Mouse (Mus musculus) hindbrain, embryonic 13.5 days (tissue): ENCODE results near the gene Ltbp2. TPM values are rescaled to one million over a fixed set of nuclear protein-coding genes. Genes with fewer than 3 reads are reported as not detected.

Source experiments
- ATAC-seq: fragments of 200-750 bp; cut with Nextera tagmentation; 2 replicates; pipeline ENCODE4 v1.8.0; 2017; ENCODE audit warnings: moderate TSS enrichment; ENCODE audit not compliant: low FRiP score
- H3K27ac ChIP-seq: fragments of 300-500 bp; sonication (generic); 2 replicates; pipeline ENCODE4 v1.5.1; 2015; ENCODE audit warnings: inconsistent platforms, mild to moderate bottlenecking, moderate library complexity
- H3K27me3 ChIP-seq: fragments of 300-500 bp; sonication (generic); 2 replicates; pipeline ENCODE4 v1.6.1; 2015; ENCODE audit warnings: mild to moderate bottlenecking, inconsistent platforms
- H3K36me3 ChIP-seq: fragments of 300-500 bp; sonication (generic); 2 replicates; pipeline ENCODE4 v1.6.1; 2015; ENCODE audit warnings: mild to moderate bottlenecking, inconsistent platforms
- H3K4me1 ChIP-seq: fragments of 300-500 bp; sonication (generic); replicated peaks from 2 replicates; pipeline ENCODE4 v1.6.1; 2015; ENCODE audit warnings: inconsistent platforms
- H3K4me2 ChIP-seq: fragments of 300-500 bp; sonication (generic); 2 replicates; pipeline ENCODE4 v1.6.1; 2015; ENCODE audit warnings: inconsistent platforms, mild to moderate bottlenecking, moderate library complexity
- H3K4me3 ChIP-seq: fragments of 300-500 bp; sonication (generic); 2 replicates; pipeline ENCODE4 v1.5.1; 2015; ENCODE audit warnings: mild to moderate bottlenecking, inconsistent platforms
- H3K9ac ChIP-seq: fragments of 300-500 bp; sonication (generic); 2 replicates; pipeline ENCODE4 v1.6.1; 2015; ENCODE audit warnings: mild to moderate bottlenecking, inconsistent platforms
- H3K9me3 ChIP-seq: fragments of 300-500 bp; sonication (generic); 2 replicates; pipeline ENCODE4 v1.6.1; 2016; ENCODE audit warnings: inconsistent platforms
- WGBS: fragments of 180-500 bp; shearing (Covaris S2); methylation state at CpG from one replicate; pipeline ENCODE4 v1.1.7; 2015; 5-methylcytosine and 5-hydroxymethylcytosine counted together
- polyA plus RNA-seq: library from polyadenylated mRNA; unstranded; fragments of >200 nt; fragmentation: Nextera tagmentation; extraction: Ambion mirVana; gene quantifications from 2 replicates; pipeline ENCODE4 v1.2.1, GENCODE M21; 2015

Ltbp2 gene
- polyA plus RNA-seq, 1 experiment from 2014 or later, result 0.31 TPM

DNA sequence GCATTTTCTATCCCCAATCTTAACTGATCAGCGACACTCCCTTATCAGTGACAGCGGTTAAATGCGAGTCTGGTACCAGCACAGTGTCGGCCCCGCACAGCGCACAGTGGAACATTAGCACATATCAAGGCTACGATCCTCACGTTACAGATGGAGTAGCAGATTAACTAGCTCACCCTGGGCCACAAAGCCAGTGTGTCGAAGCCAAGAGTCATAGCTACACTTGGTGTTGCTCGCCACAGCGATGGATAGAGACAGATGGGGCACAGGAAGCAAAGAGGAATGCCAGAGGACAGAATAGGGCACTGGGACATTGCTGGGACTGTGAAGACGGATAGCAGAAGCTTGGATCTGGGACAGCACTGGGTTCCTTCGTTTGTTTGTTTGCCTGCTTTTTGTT, 69.0 kb downstream of the Ltbp2 start:
- ATAC-seq, result no peak
- H3K9me3 ChIP-seq, result no peaks in the 10 kb centered on the region
- 84% methylated on average over 13 of the region's 13 CpGs for WGBS

DNA sequence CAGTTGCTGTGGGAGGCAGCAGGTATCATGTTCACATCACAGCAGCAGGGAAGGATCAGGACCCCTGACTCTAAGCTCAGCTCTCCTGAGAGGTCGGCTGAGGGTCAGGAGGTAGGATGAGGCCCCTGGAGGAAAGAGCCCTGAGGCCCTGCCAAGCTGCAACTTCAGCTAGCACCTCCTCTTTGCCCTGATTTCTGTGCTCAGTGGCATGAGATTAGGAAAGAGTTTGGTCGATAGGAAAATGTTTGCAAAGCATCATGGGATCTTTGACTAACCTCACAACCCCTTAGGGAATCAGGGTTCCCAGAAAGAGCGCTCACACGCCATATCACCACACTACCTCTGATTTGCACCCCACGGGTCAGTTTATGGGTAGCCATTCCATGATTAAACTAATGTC, 69.6 kb downstream of the Ltbp2 start:
- Histone ChIP-seq H3K4me1 (0 out of 2 replicates have a peak, but pooled peaks cover 2% of the 10 kb centered on the region), H3K9me3 (no peaks in the 10 kb centered on the region), H3K4me3 (no peak overlapping the region), H3K36me3 (no peaks in the 10 kb centered on the region), H3K27ac (no peak overlapping the region), H3K9ac (no peak overlapping the region), H3K4me2 (no peak overlapping the region), H3K27me3 (0 out of 2 replicates have a peak, but pooled peaks cover 3% of the 10 kb centered on the region)
- ATAC-seq, result no peak
- 69% methylated on average over 5 of the region's 5 CpGs for WGBS

More for the DNA sequence above, 69.0 kb downstream of the Ltbp2 start:
- Histone ChIP-seq H3K27me3 (0 out of 2 replicates have a peak, but pooled peaks cover 3% of the 10 kb centered on the region), H3K4me1 (0 out of 2 replicates have a peak, but pooled peaks cover 2% of the 10 kb centered on the region), H3K27ac (no peak overlapping the region), H3K36me3 (no peaks in the 10 kb centered on the region), H3K4me2 (no peak overlapping the region), H3K4me3 (no peak overlapping the region), H3K9ac (no peak overlapping the region)

DNA sequence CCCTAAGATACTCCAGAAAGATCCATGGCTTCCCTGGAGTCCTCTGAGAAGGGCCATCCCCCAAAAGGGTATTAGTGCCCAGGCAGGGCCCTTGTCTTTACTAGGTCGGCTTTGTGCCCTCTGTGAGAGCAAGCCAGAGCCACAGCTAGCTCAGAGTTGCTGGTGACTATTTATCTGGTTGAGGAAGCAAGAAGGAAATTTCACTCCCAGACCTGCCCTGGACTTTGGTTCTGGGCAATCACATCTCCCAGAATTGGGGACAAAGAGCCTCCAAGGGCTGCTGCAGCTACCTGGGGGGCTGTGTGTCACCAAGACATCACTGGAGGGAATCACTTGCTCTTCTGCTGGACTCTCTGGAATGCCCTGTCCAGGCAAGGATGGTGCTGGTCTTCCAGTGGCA, 70.3 kb downstream of the Ltbp2 start:
- H3K4me3 ChIP-seq, result no peak overlapping the region
- ATAC-seq, result no peak
- no peaks in the 10 kb centered on the region for H3K36me3 ChIP-seq
- no peaks in the 10 kb centered on the region for H3K9me3 ChIP-seq
- 86% methylated on average over 1 of the region's 1 CpGs for WGBS
- 0 out of 2 replicates have a peak, but pooled peaks cover 2% of the 10 kb centered on the region for H3K4me1 ChIP-seq
- no peak overlapping the region for H3K4me2 ChIP-seq
- H3K27ac ChIP-seq, result no peak overlapping the region
- H3K27me3 ChIP-seq, result 0 out of 2 replicates have a peak, but pooled peaks cover 3% of the 10 kb centered on the region
- H3K9ac ChIP-seq, result no peak overlapping the region

DNA sequence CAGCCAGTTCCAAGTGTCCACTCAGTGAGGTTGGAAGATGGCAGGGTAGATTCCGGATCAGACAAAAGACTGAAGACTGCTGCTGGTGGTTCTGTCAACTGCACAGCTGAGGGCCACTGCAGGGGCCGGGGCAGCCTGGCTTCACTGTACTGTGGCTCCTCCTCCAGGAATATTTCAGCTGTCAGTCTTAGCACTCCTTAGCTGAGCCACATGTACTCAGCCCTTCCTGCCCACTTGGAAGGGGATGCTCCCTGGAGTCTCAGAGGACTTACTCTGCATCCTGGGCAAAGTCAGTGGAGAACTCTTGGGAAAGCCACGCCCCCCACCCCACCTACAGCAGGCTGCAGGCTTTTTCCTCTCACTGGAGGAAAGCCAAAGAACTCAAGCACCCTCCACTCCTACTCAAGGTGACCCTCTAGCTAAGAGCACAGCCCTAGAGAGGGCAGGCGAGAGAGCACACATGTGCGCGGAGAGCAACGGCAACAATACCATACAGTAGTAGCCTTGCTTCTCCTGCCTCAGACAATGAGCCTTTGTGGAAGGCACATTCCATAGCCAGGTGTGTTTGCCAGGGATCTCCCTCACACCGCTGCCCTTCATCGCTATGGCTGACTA, 71.0 kb downstream of the Ltbp2 start:
- no peak overlapping the region for H3K9ac ChIP-seq
- no peak overlapping the region for H3K4me2 ChIP-seq
- no peak overlapping the region for H3K4me3 ChIP-seq
- 0 out of 2 replicates have a peak, but pooled peaks cover 3% of the 10 kb centered on the region for H3K27me3 ChIP-seq
- WGBS, result 83% methylated on average over 9 of the region's 9 CpGs
- H3K27ac ChIP-seq, result no peak overlapping the region
- H3K9me3 ChIP-seq, result no peaks in the 10 kb centered on the region
- H3K4me1 ChIP-seq, result 0 out of 2 replicates have a peak, but pooled peaks cover 2% of the 10 kb centered on the region
- ATAC-seq, result no peak
- no peaks in the 10 kb centered on the region for H3K36me3 ChIP-seq

DNA sequence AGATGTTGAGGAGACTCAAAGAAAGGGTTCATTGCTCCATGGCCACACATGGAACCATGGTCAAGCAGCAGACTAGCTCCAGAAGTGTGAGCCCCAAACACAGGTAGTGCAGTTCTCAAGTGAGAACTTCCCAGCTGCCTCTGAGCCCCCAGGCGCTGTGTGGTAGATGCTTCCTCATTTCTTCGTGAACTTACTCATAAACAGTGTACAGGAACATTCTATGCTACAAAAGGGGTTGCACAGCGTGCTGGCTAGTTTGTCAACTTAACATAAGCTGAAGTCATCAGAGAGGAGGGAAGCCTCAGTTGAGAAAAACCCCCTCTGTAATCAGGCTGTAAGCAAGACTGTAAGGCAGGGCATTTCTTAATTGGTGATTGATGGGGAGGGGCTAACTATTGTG, 73.7 kb downstream of the Ltbp2 start:
- ATAC-seq, result no peak
- Histone ChIP-seq H3K9ac (no peak overlapping the region), H3K36me3 (no peaks in the 10 kb centered on the region), H3K4me1 (0 out of 2 replicates have a peak, but pooled peaks cover 2% of the 10 kb centered on the region), H3K27ac (no peak overlapping the region), H3K4me2 (no peak overlapping the region), H3K27me3 (0 out of 2 replicates have a peak, but pooled peaks cover 3% of the 10 kb centered on the region), H3K9me3 (no peaks in the 10 kb centered on the region), H3K4me3 (no peak overlapping the region)
- WGBS, result 92% methylated on average over 3 of the region's 3 CpGs

DNA sequence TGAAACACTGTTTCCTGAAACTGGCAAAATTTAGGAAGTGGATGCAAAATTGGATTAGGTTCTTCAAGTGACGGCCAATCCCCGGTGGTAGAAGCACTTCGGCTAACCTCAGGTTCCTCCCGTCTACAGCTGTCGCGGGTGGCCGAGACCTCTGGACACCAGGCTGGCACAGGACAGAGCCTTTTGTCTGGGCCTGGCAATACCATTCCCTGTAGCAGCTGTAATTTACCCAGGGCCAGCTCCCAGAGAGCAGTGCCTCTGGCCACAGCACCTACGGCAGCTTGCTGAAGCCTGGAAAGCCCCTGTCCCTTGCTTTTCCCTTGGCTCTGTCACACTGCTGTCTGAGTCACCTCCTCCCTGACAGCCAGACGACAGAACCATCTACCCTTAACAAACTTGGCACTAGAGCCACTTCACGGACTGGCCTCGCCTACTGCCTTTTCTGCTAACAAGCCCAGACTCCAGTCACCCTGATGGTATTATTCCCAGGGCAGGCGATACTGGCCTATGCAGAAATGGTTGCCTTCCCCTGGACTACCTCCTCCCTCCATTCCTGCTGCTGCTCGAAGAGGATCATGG, 74.7 kb downstream of the Ltbp2 start:
- WGBS, result 88% methylated on average over 13 of the region's 13 CpGs

DNA sequence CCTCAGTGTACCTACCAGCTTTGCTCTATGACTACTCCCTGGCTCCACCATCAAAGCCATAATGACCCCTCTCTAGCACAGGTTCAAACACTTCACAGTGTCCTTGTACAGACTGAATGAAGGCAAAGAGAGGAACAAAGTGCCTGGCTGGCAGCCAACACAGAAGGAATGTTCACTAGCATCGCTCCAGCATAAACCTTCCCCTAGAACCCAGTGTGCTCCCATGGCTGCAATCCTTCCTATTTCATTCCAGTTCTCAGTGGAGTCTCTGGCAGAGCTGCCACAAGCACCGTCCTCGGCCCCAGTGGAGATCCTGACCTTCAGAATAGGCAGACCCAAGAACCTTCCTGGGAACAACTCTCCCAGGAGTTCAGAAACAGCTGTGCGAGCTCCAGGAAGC, 75.9 kb downstream of the Ltbp2 start:
- Histone ChIP-seq H3K9ac (no peak overlapping the region), H3K27ac (no peak overlapping the region), H3K9me3 (no peaks in the 10 kb centered on the region), H3K27me3 (0 out of 2 replicates have a peak, but pooled peaks cover 3% of the 10 kb centered on the region), H3K4me1 (no peaks in the 10 kb centered on the region), H3K4me3 (no peak overlapping the region), H3K36me3 (no peaks in the 10 kb centered on the region), H3K4me2 (no peak overlapping the region)
- 79% methylated on average over 4 of the region's 4 CpGs for WGBS
- ATAC-seq, result no peak

More for the DNA sequence above, 74.7 kb downstream of the Ltbp2 start:
- Histone ChIP-seq H3K27ac (no peak overlapping the region), H3K4me3 (no peak overlapping the region), H3K9ac (no peak overlapping the region), H3K4me2 (no peak overlapping the region), H3K9me3 (no peaks in the 10 kb centered on the region), H3K36me3 (no peaks in the 10 kb centered on the region), H3K4me1 (0 out of 2 replicates have a peak, but pooled peaks cover 2% of the 10 kb centered on the region), H3K27me3 (0 out of 2 replicates have a peak, but pooled peaks cover 3% of the 10 kb centered on the region)
- ATAC-seq, result no peak

DNA sequence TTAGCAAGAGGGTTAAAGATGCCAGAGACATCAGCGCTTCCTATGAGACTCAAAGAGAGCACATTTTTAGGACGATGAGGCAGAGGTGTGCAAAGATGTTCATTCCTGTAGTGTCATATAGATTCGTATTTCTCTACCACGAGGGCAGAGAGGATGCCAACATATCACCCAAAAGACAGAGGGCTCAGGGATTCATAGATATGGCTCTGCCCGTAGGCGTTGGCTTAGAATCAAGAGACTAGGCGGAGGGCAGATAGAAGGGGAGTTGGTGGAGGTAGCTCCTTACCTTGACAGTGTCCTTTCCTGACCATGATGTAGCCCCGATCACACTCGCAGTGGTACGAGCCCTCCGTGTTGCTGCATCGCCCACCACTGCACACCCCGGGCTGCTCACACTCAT, 77.2 kb downstream of the Ltbp2 start:
- no peak overlapping the region for H3K4me3 ChIP-seq
- ATAC-seq, result no peak
- H3K27ac ChIP-seq, result no peak overlapping the region
- H3K36me3 ChIP-seq, result no peaks in the 10 kb centered on the region
- H3K9me3 ChIP-seq, result no peaks in the 10 kb centered on the region
- 0 out of 2 replicates have a peak, but pooled peaks cover under 1% of the 10 kb centered on the region for H3K27me3 ChIP-seq
- no peaks in the 10 kb centered on the region for H3K4me1 ChIP-seq
- no peak overlapping the region for H3K9ac ChIP-seq
- 95% methylated on average over 13 of the region's 13 CpGs for WGBS
- no peak overlapping the region for H3K4me2 ChIP-seq

DNA sequence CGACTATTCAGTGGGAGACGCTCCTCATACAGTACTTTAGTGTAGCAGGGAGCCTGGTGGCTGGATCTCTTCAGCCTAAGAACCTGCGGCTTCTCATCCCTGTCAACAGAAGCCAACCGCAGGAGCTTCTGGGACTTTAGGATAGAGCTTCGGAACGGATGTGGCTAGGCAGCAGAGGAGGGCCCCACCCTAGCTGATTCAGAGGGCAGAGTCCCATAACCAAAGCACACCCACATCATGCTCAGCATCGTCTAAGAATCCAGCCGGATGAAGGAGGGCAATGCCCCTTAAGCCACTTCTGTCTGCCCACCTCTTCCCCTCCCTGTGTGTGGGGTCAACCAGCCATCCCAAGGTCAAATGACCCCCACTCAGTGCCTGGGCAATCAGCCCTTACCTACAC, 81.7 kb downstream of the Ltbp2 start:
- Histone ChIP-seq H3K9me3 (no peaks in the 10 kb centered on the region), H3K27ac (no peak overlapping the region), H3K27me3 (no peaks in the 10 kb centered on the region), H3K9ac (no peak overlapping the region), H3K4me3 (no peak overlapping the region), H3K4me1 (no peaks in the 10 kb centered on the region), H3K4me2 (no peak overlapping the region), H3K36me3 (no peaks in the 10 kb centered on the region)
- WGBS, result 90% methylated on average over 8 of the region's 8 CpGs
- no peak for ATAC-seq

DNA sequence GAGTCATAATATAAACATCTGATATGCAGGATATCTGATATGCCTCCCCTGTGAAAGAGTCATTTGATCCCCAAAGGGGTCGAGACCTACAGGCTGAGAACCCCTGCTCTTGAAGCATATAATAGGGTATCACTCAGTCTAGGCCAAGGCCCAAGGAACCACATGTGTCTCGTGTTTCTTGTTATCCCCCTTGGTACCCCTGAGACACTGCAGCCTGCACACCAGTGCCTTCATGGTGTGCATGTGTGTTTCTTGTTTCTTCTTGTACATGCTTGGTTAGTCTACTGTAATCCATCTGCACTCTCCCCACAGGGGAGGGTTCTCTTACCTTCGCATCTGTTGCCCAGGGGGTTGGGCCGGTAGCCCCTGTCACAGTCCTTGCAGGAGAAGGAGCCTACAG, 83.7 kb downstream of the Ltbp2 start:
- H3K9ac ChIP-seq, result no peak overlapping the region
- no peak for ATAC-seq
- 80% methylated on average over 4 of the region's 4 CpGs for WGBS

DNA sequence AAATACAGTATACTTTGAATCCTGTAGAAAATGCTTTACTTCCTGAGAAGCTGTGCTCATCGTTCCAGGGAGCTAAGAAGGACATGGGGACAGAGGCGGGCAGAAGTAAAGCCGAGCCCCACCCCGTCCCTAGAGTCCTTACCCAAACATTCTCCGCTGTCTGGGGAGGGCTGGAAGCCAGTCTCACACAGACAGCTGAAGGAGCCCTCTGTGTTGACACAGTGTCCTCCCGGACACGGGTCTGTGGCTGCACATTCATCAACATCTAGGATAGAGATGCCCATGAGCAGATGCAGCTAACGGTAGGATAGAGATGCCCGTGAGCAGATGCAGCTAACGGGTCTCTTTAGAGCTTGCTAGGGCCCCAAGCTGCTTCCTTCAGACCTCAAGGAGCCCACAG, 85.5 kb downstream of the Ltbp2 start:
- Histone ChIP-seq H3K27me3 (no peaks in the 10 kb centered on the region), H3K9me3 (no peaks in the 10 kb centered on the region), H3K4me2 (no peak overlapping the region), H3K36me3 (no peaks in the 10 kb centered on the region), H3K4me3 (no peak overlapping the region), H3K4me1 (no peaks in the 10 kb centered on the region), H3K27ac (no peak overlapping the region), H3K9ac (no peak overlapping the region)
- WGBS, result 73% methylated on average over 10 of the region's 10 CpGs
- no peak for ATAC-seq

More for the DNA sequence above, 83.7 kb downstream of the Ltbp2 start:
- Histone ChIP-seq H3K9me3 (no peaks in the 10 kb centered on the region), H3K36me3 (no peaks in the 10 kb centered on the region), H3K4me1 (no peaks in the 10 kb centered on the region), H3K4me3 (no peak overlapping the region), H3K4me2 (no peak overlapping the region), H3K27me3 (no peaks in the 10 kb centered on the region), H3K27ac (no peak overlapping the region)

DNA sequence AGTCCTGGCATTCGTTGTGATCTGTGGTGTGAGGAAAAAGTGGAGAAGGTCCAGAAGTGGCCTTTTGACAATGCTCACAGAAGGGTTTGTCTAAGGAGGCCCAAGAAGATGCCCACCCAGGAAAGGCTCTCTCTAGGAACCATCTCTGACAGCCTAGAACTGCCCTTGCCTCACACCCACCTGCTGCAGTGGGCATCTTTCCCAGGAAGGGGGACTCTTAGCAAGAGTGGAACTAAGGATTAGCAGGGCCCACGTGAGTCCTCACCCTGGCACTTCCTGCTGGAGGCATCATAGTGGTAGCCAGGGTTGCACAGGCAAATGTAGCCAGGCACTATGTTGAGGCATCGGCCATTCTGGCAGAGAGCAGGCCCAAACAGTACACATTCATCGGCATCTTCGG, 90.2 kb downstream of the Ltbp2 start:
- no peaks in the 10 kb centered on the region for H3K27me3 ChIP-seq
- H3K36me3 ChIP-seq, result no peaks in the 10 kb centered on the region
- H3K4me2 ChIP-seq, result no peak overlapping the region
- no peaks in the 10 kb centered on the region for H3K9me3 ChIP-seq
- peaks cover 5% of the 10 kb centered on the region; the same call in 1 of the 2 replicates for H3K4me1 ChIP-seq
- no peak overlapping the region for H3K4me3 ChIP-seq
- no peak overlapping the region for H3K27ac ChIP-seq
- ATAC-seq, result no peak
- 83% methylated on average over 5 of the region's 5 CpGs for WGBS
- no peak overlapping the region for H3K9ac ChIP-seq
